Mouse (Mus musculus) NIH3T3 (cell line): ENCODE data around the gene Cenpm.

Source experiments
- DNase-seq: peaks from one replicate; pipeline ENCODE4 v3.0.0-alpha.2; 2012; ENCODE audit warnings: low read depth

Cenpm gene

GRCm38 (mm10) chr15:82215332-82216046, 29.1 kb downstream of the Cenpm start:
- DNase-seq: no peak

- no peak for DNase-seq
These were observed 31.3 kb downstream of the Cenpm start for GRCm38 (mm10) chr15:82213222-82213621.

- DNase-seq: no peak
These were observed 31.8 kb downstream of the Cenpm start, which contains the start of gene Shisa8 for GRCm38 (mm10) chr15:82212752-82213063. Gene Shisa8, minus strand, starts transcription at chr15:82212815.

- DNase-seq: no peak
These were observed 32.4 kb downstream of the Cenpm start for GRCm38 (mm10) chr15:82211911-82212751.

GRCm38 (mm10) chr15:82211281-82211680, 33.3 kb downstream of the Cenpm start:
- DNase-seq: no peak

- no peak for DNase-seq
These were observed 33.7 kb downstream of the Cenpm start for GRCm38 (mm10) chr15:82210801-82211200.

- no peak for DNase-seq
These were observed 35.1 kb downstream of the Cenpm start for GRCm38 (mm10) chr15:82209295-82210050.

- no peak for DNase-seq
These were observed 36.2 kb downstream of the Cenpm start for GRCm38 (mm10) chr15:82208307-82208706.

- DNase-seq: peak; percentile 32
These were observed 36.9 kb downstream of the Cenpm start for GRCm38 (mm10) chr15:82207504-82208219.

GRCm38 (mm10) chr15:82207105-82207459, 37.5 kb downstream of the Cenpm start:
- DNase-seq: no peak

GRCm38 (mm10) chr15:82206365-82207104, 38.0 kb downstream of the Cenpm start:
- peak; percentile 89 for DNase-seq

GRCm38 (mm10) chr15:82204680-82205371, 39.7 kb downstream of the Cenpm start:
- DNase-seq: no peak

- DNase-seq: no peak
These were observed 40.8 kb downstream of the Cenpm start for GRCm38 (mm10) chr15:82203611-82204351.

GRCm38 (mm10) chr15:82203090-82203489, 41.5 kb downstream of the Cenpm start:
- no peak for DNase-seq

- DNase-seq: no peak
These were observed 42.5 kb downstream of the Cenpm start for GRCm38 (mm10) chr15:82202086-82202485.

GRCm38 (mm10) chr15:82199546-82199945, 45.0 kb downstream of the Cenpm start:
- no peak for DNase-seq

GRCm38 (mm10) chr15:82198342-82198741, 46.2 kb downstream of the Cenpm start:
- DNase-seq: no peak

GRCm38 (mm10) chr15:82197937-82198336, 46.6 kb downstream of the Cenpm start:
- no peak for DNase-seq

GRCm38 (mm10) chr15:82197246-82197750, 47.2 kb downstream of the Cenpm start:
- DNase-seq: no peak

GRCm38 (mm10) chr15:82196300-82196699, 48.2 kb downstream of the Cenpm start:
- DNase-seq: no peak
